Mouse (Mus musculus): ENCODE measurements around the gene C77080.
A peak's percentile ranks its signal among the peaks of the same experiment; 100 is the strongest.

C77080 gene

GRCm38 (mm10) chr4:129261196-129261595 is at the start of gene C77080:
C77080 (minus strand) TSS chr4:129261404.
- no peak for DNase-seq (ENCODE audit: low spot score)

DNA sequence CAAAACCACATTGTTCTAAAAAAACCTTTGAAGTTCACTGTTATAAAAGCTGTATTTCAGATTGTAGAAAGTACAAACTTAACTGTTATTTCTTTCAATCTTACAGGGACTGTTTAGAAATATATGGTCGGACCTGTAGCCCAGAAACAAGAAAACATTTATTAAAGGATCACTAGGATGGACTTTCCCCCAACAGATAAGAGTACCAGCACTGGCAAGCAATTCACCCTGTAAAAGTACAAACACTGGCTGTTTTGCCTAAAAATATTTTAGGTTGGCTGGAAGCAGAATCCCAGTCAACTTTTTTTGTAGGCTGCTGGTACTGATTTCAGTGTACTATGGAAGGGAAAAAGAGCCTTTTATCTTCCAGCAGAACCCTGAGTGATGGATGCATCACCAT is 46.7 kb upstream of the C77080 start:
- no peak for DNase-seq (ENCODE audit: low spot score)

DNA sequence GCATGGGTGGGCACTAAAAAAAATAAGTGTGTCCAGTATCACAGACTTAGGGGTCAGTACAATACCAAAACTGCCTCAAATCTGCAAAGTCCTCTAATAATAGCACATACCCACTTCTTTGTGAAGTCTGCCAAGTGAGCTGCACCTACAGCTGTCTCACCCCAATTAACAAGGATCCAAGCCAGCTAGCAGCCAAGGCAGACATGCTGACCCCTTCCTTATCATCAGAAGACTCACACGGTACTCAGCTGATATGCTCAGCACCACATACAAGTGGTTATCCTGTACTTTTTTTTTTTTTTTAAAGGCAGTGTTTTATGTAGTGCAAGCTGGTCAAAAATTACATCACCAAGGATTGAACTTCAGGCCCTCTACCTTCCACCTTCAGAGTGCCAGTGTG is 43.1 kb upstream of the C77080 start:
- DNase-seq (ENCODE audit: low spot score), result no peak

DNA sequence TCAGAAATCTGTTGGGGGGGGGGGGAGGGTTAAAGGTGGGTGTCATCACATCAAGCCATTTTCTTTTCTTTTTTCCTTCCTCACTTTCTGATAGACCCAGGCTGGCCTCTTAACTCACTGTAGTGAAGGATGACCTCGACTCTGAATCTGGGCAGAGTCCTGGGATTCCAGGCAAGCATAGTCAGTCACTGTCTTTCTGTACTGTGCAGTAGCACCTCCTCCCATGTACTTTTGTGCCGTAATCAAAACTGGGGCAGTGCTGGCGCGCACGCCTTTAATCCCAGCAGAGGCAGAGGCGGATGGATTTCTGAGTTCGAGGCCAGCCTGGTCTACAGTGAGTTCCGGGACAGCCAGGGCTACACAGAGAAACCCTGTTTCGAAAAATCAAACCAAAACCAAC is 42.6 kb upstream of the C77080 start:
- no peak for DNase-seq (ENCODE audit: low spot score)

- no peak for DNase-seq (ENCODE audit: low spot score)
Observed at GRCm38 (mm10) chr4:129303401-129303800, 42.2 kb upstream of the C77080 start.

GRCm38 (mm10) chr4:129299121-129299520 is 37.9 kb upstream of the C77080 start:
- DNase-seq (ENCODE audit: low spot score), result no peak

DNA sequence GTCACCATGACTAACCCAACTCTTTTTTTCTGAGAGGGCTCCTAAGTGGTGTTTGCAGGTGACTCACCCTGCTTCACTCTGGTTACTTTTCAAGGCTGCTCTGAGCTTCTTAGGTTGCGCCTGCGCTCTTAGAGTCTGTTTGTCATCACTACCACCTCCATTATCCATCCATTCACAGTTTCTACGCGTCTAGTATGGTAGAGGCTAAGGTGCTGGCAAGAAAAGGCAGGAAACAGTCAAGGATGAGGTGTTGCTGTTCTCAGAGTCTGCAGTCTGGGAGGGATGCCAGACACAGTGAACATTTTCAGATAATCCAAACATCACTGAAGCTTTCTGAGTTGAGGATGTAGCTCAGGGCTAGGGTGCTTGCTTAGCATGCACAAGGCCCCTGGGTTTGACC is 36.5 kb upstream of the C77080 start:
- DNase-seq (ENCODE audit: low spot score), result no peak

DNA sequence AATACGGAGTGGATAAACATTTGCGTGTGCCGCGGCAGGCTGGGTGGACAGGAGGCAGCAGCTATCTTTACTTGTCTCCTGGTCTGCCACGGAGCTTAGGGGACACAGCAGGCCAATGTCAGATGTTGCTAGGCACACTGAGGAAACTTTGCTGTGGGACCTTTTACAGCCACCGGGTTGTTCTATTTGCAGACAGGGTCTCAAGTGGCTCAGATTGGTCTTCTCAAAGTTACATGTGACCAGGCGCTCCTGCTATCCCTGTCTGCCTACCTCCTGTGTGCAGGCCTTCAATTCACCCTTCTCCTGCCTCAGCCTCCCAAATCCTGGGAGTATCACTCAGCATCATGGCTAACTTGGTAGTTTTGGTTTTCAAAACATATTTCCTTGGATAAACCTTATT is 34.9 kb upstream of the C77080 start:
- no peak for DNase-seq (ENCODE audit: low spot score)

DNA sequence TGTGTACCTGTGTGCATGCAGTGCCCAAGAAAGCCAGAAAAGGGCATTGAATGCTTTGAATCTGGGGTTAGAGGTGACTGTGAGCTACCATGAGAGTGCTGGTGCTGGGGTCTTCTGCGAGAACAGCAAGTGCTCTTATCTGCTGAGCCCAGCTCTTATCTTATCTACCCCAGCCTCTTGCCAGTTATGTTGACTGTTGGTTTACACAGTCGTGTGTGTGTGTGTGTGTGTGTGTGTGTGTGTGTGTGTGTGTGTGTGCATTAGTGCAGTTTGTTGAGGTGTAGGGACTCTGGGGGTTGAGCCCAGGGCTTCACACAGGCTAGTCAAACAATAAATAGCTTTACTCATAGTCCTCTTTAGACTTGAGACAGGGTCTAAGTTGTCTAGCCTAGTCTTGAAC is 34.0 kb upstream of the C77080 start:
- DNase-seq (ENCODE audit: low spot score), result no peak

DNA sequence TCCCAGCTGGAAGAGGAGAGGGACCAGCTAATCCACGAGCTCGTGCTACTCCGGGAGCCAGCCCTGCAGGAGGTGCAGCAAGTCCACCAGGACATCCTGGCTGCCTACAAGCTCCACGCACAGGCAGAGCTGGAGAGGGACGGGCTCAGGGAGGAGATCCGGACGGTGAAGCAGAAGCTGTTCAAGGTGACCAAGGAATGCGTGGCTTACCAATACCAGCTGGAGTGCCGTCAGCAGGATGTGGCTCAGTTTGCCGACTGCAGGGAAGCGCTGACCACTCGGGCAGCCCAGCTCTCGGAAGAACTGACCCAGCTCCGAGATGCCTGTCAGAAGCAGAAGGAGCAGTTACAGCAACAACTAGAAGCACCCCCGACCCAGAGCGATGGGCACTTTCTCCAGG is 32.5 kb upstream of the C77080 start:
- no peak for DNase-seq (ENCODE audit: low spot score)

- DNase-seq (ENCODE audit: low spot score), result no peak
Observed at GRCm38 (mm10) chr4:129292831-129293230, 31.6 kb upstream of the C77080 start.

GRCm38 (mm10) chr4:129289671-129290070 is 28.5 kb upstream of the C77080 start:
- no peak for DNase-seq (ENCODE audit: low spot score)

DNA sequence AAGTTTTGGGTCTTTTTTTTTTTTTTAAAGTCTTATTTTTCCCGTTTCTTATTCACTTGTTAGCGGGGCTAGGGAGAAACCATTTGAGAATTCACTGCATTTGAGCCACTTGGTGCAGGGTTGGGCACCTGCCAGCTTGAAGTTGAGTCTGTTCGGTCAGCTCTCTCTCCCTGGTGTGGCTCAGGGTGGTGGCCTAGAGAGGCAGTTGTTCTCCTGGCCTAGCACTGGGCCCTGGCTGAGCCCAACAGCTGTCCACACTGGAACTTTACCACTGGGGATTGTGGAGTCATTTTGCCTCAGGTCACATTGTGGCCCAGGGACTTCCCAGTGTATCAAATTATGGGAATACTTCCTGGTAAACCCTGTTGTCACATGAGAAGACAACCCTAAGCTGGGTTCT is 26.9 kb upstream of the C77080 start:
- no peak for DNase-seq (ENCODE audit: low spot score)

DNA sequence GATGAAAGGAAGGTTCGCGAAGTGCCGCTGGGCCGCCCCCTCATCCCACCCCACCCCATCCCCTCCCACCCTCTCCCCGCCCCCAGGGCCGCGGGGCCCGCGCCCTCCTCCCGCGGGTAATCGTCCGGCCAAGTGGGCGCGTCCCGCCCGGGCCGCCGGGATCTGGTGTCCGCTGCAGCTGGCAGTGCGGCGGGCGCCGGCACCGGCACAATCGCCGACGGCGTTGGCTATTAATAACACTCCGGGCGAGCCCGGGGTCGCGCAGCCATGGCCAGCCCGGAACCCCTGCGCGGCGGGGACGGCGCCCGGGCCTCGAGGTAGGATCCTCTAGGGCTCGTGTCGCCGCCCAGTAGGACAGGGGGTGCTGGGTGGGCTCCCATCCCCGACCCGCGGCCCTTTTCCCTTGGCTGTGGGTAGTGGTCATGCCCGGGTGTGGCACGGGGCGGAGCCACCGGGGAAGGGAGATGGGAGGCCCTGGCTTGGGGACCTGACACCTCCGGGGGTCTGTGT is 26.3 kb upstream of the C77080 start, which contains the start of gene Sync:
Gene Sync (plus strand): TSS at position 146 of the 510 bp plus-strand sequence.
- no peak for DNase-seq (ENCODE audit: low spot score)

GRCm38 (mm10) chr4:129286683-129287471 is 25.7 kb upstream of the C77080 start:
- no peak for DNase-seq (ENCODE audit: low spot score)

GRCm38 (mm10) chr4:129286001-129286682 is 24.9 kb upstream of the C77080 start:
- no peak for DNase-seq (ENCODE audit: low spot score)

GRCm38 (mm10) chr4:129284685-129285084 is 23.5 kb upstream of the C77080 start:
- DNase-seq (ENCODE audit: low spot score), result no peak

GRCm38 (mm10) chr4:129283226-129283625 is 22.0 kb upstream of the C77080 start:
- no peak for DNase-seq (ENCODE audit: low spot score)

GRCm38 (mm10) chr4:129282786-129283185 is 21.6 kb upstream of the C77080 start:
- no peak for DNase-seq (ENCODE audit: low spot score)

- DNase-seq (ENCODE audit: low spot score), result peak; percentile 89
Observed at GRCm38 (mm10) chr4:129276453-129276865, 15.3 kb upstream of the C77080 start.

DNA sequence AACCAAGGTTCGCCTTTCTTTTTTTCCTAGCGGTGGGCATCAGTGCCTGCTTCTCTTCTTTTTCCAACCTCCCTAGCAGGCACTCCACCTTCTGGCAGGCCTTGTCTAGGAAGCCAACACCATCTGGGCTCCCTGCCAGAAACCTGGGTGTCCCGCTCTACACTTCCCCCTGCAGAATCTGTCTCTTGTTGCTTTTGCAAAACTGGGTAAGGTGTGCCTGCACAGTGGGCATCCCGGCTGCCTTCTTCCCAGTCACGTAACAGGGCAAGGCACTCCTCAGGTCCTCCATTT is 11.5 kb upstream of the C77080 start:
- DNase-seq (ENCODE audit: low spot score), result no peak

DNA sequence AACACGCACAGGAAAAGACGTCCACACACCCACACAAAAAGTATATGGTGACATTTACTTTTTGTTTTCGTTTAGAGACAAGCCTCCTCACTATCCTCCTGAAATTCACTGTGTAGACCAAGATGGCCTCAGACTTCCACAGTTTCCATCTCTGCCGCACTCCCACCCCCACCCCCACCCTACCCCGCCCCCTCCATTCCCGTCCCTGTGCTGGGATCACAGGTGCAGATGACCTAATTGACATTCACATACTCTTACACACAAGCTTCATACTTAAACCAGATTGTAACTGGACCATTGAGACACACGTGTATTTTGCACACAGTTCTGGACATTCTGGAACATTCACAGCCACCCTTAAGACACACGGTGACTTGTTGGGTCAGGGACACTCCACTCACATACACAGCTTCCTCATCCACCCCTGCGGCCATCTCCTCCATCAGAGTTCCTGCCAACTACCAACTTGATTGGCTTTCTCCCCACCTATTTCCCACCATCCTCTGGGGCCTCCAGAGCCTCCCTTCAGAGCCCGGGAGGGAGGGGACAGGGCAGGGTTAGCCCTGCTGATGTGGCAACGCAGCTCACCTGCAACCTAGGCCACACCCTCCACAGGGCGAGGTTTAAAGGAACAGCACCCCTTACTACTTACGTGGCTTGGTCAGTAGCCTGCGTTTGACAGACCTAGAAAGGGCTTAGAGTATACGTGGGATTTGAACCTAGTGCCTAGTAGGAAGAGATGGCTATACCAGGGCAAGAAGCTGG is 11.0 kb upstream of the C77080 start:
- no peak for DNase-seq (ENCODE audit: low spot score)

- DNase-seq (ENCODE audit: low spot score), result no peak
Observed at GRCm38 (mm10) chr4:129268698-129269097, 7.5 kb upstream of the C77080 start.
